Comparison of ENCODE assay signal across 2 mouse cellular contexts in the genomic region with DNA sequence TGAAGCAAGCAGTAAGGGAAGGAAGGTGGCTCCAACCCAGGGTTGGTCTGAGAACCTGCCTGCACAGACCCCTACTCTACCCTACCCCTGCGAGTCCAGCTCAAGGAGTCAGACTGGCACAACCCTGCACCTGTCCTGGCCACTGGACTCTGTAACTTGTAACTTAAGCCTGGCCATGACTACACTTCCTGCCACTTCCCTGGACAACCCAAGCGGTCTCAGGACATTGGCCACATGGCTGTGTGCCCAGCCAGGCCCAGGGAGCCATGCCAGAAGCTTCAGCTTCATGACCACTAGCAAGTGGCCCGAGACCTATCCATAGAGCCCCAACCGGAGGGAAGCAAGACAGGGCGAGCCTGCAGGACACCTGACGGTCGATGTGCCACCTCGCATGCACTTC.
TF ChIP-seq lines count a peak whose summit lies in the region.

No protein-coding gene starts in this region.

TF ChIP-seq in C2C12, 6 proteins besides CTCF, POLR2A, EP300 and RAD21 (continued from another document):
- TF ChIP-seq FOSL1 (IDR thresholded peaks at IDR 0.05; ENCODE audit: insufficient read depth, low read length, poor library complexity, severe bottlenecking) (no peak), USF1 (IDR thresholded peaks at IDR 0.05; ENCODE audit: low read depth) (no peak)

TF ChIP-seq in myocyte, 11 proteins besides CTCF, POLR2A, EP300 and RAD21 (continued from another document):
- TF ChIP-seq TCF12 (IDR thresholded peaks at IDR 0.05; ENCODE audit: insufficient read depth, poor library complexity, severe bottlenecking) (peak; percentile 24), MYOG (IDR thresholded peaks at IDR 0.05; ENCODE audit: control insufficient read depth in 1 of 3, insufficient read depth in 1 of 3, insufficient read length in 2 of 3, low read depth in 2 of 3) (peak; percentile 58 to 91 (median 61)), E2F4 (IDR thresholded peaks at IDR 0.05; ENCODE audit: insufficient read depth) (no peak), MYOD1 (IDR thresholded peaks at IDR 0.05; ENCODE audit: control insufficient read depth in 1 of 3, insufficient read length in 2 of 3, low read depth in 2 of 3) (peak; percentile 62 to 95 (median 93)), POLR2AphosphoS2 (IDR thresholded peaks at IDR 0.05; ENCODE audit: insufficient read length, low read depth) (no peak), TCF3 (IDR thresholded peaks at IDR 0.05; ENCODE audit: insufficient read length, low read depth) (peak; percentile 26), MAX (IDR thresholded peaks at IDR 0.05; ENCODE audit: low read depth) (no peak)
